26 mouse cellular contexts compared by ENCODE assay signal in the genomic region with DNA sequence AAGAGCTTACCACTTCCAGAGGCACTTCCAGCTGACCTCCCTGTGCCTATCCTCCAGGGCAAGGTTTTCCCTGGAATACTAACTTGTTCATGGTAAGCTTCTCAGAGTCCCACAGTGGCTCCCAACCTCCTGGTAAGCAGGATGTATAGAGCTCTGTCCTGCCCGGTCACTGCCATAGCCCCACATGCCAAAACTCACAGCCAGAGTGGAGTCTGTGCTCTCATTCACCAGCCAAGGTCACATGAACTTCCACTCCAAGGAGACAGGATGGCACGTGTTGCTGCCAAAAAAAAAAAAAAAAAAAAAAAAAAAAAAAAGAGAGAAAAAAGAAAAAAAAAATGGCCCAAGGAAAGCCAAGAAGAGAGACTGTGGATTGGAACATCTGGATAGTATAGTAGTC. TPM values are rescaled to one million over a fixed set of nuclear protein-coding genes. Genes with fewer than 3 reads are reported as not detected.
DNase-seq lines count a peak whose midpoint lies in the region; ATAC-seq and TF ChIP-seq lines count a peak whose summit lies in the region.
"Had no signal": no experiment of that assay in that cellular context is flagged by ENCODE, and none has a peak within 500 bp of the region (broad histone marks: within the 10 kb centered on the region; RNA-seq: fewer than 3 reads in every experiment).

No protein-coding gene starts in this region.

- peak overlapping the region; percentile 35; the same call in 1 of the 2 replicates for H3K27ac ChIP-seq in kidney, adult 2 months (ENCODE audit: insufficient read depth, low read depth, low read length)
- H3K27ac ChIP-seq in limb, embryonic 14.5 days (replicated peaks; ENCODE audit: low read depth, low read length): 0 out of 2 replicates have a peak overlapping the region, but pooled peaks have one; percentile 52
- H3K27ac ChIP-seq: embryonic facial prominence, embryonic 15.5 days; forebrain, embryonic 10.5 days; gastrocnemius, adult 2 months; hindbrain, embryonic 12.5 days had no signal

- WGBS in kidney, adult 2 months: 42% methylated on average over 2 of the region's 2 CpGs
- 73% methylated on average over 2 of the region's 2 CpGs for WGBS in limb, embryonic 14.5 days

- no peak overlapping the region for H3K9ac ChIP-seq in limb, embryonic 14.5 days (ENCODE audit: low read depth, low read length, severe bottlenecking)
- H3K9ac ChIP-seq: embryonic facial prominence, embryonic 15.5 days; hindbrain, embryonic 12.5 days had no signal

- no peak for ATAC-seq in limb, embryonic 14.5 days (ENCODE audit: low FRiP score, low read depth)
- ATAC-seq: forebrain, embryonic 14.5 days; hindbrain, embryonic 16.5 days; inflammation-experienced regulatory T-cells, adult 6 months; intestine, postnatal 0 days had no signal

- no peak overlapping the region for H3K4me2 ChIP-seq in limb, embryonic 14.5 days (replicated peaks; ENCODE audit: low read depth, low read length, severe bottlenecking)
- H3K4me2 ChIP-seq: embryonic facial prominence, embryonic 15.5 days; heart, embryonic 11.5 days; hindbrain, embryonic 12.5 days had no signal

- no peaks in the 10 kb centered on the region for H3K27me3 ChIP-seq in kidney, adult 2 months (replicated peaks; ENCODE audit: control insufficient read depth, insufficient read depth, low read length)
- no peaks in the 10 kb centered on the region for H3K27me3 ChIP-seq in limb, embryonic 14.5 days (ENCODE audit: control insufficient read depth, insufficient read depth, low read length)
- H3K27me3 ChIP-seq: embryonic facial prominence, embryonic 15.5 days; hindbrain, embryonic 12.5 days had no signal

- H3K4me3 ChIP-seq in kidney, adult 2 months (ENCODE audit: insufficient read depth, low read depth, low read length): no peak overlapping the region
- H3K4me3 ChIP-seq in limb, embryonic 14.5 days (replicated peaks; ENCODE audit: low read length): no peak overlapping the region
- H3K4me3 ChIP-seq: embryonic facial prominence, embryonic 15.5 days; erythroblast, embryonic 14.5 days; forebrain, embryonic 10.5 days; gastrocnemius, adult 2 months; hindbrain, embryonic 12.5 days had no signal

- H3K4me1 ChIP-seq in kidney, adult 2 months (ENCODE audit: control insufficient read depth, insufficient read depth, low read length): peaks cover 5% of the 10 kb centered on the region
- H3K4me1 ChIP-seq in limb, embryonic 14.5 days (ENCODE audit: control insufficient read depth, insufficient read depth, low read length): 0 out of 2 replicates have a peak, but pooled peaks cover 5% of the 10 kb centered on the region
- H3K4me1 ChIP-seq: embryonic facial prominence, embryonic 15.5 days; forebrain, embryonic 10.5 days; hindbrain, embryonic 12.5 days had no signal

- no peak for TF ChIP-seq CTCF in kidney, adult 2 months (conservative IDR thresholded peaks at IDR 0.05; ENCODE audit: insufficient read depth, insufficient read length, low read depth, low read length)

- peak; percentile 7 to 15 for DNase-seq in adrenal gland, postnatal 36 days
- DNase-seq in adrenal gland, adult 8-10 months: no peak
- DNase-seq in kidney, adult 2 months: no peak
- no peak for DNase-seq in kidney, postnatal 14 days
- peak; percentile 9 for DNase-seq in adipocyte (ENCODE audit: low spot score)
- DNase-seq in limb, embryonic 14.5 days (ENCODE audit: low spot score): no peak
- no peak for DNase-seq in natural killer cell, adult 2 months (ENCODE audit: low spot score in 2 of 2)
- DNase-seq: cerebellum, adult 11 months; cerebellum, adult 8-10 months; cerebellum, postnatal 14 days; embryo, embryonic 11 days; gastrocnemius, adult 2 months; gastrocnemius, postnatal 25 days; heart, postnatal 4 days had no signal

- H3K9me3 ChIP-seq in limb, embryonic 14.5 days (ENCODE audit: control insufficient read depth, low read length): no peaks in the 10 kb centered on the region
- H3K9me3 ChIP-seq: embryonic facial prominence, embryonic 15.5 days; forebrain, embryonic 10.5 days; G1E; hindbrain, embryonic 12.5 days had no signal

- H3K36me3 ChIP-seq in kidney, adult 2 months (ENCODE audit: control insufficient read depth, insufficient read depth, low read length): no peaks in the 10 kb centered on the region
- no peaks in the 10 kb centered on the region for H3K36me3 ChIP-seq in limb, embryonic 14.5 days (ENCODE audit: control insufficient read depth, insufficient read depth, low read length)
- H3K36me3 ChIP-seq: embryonic facial prominence, embryonic 15.5 days; forebrain, embryonic 10.5 days; G1E; hindbrain, embryonic 12.5 days had no signal

- TF ChIP-seq POLR2A in kidney, adult 2 months (IDR thresholded peaks at IDR 0.05; ENCODE audit: low read depth, low read length): no peak
- no peak for TF ChIP-seq POLR2A in limb, embryonic 14.5 days (IDR thresholded peaks at IDR 0.05; ENCODE audit: borderline replicate concordance, extremely low read depth, insufficient read depth, insufficient read length)

RNA-seq across cellular contexts. Expression of a gene that starts 39.2 kb away (rescaled TPM):
- total RNA-seq in adrenal gland, postnatal 36 days (2021): 1 to 10 TPM; 5.1 to 7.1 TPM
- 10 to 100 TPM in 2 of 4 experiments, 1 to 10 TPM in 2; 8.3 to 14.5 (median 11.7) TPM for total RNA-seq in adrenal gland, adult 8-10 months (2022)
- 8.5 and 10.3 TPM in 2 replicates for polyA plus RNA-seq in kidney, adult 2 months (2012; rRNA removed)
- polyA plus RNA-seq in limb, embryonic 14.5 days (2012; rRNA removed): 3.8 and 4.3 TPM in 2 replicates
- polyA plus RNA-seq in limb, embryonic 14.5 days (2014; fragmentation: Nextera tagmentation; extraction: Ambion mirVana): 6.2 and 6.9 TPM in 2 replicates
- total RNA-seq: common myeloid progenitor, adult 5-6 weeks; granulocyte monocyte progenitor cell, adult 5-6 weeks had no signal
- polyA plus RNA-seq: G1E had no signal

Comparison
In these comparisons a context has a peak if more than half of its experiments do, and no peak if none do; other contexts are left out.
1. DNase-seq: peak in adrenal gland, postnatal 36 days (2 of 2) and adipocyte (single experiment); none in adrenal gland, adult 8-10 months (single experiment), kidney, adult 2 months (single experiment), kidney, postnatal 14 days (single experiment), limb, embryonic 14.5 days (single experiment) and natural killer cell, adult 2 months (0 of 2).